Mouse (Mus musculus) kidney, adult 2 months (tissue): ENCODE measurements around the gene Cmtm3.

Experiments
- CTCF ChIP-seq: fragments of 200-500 bp; conservative IDR thresholded peaks from 2 replicates; pipeline ENCODE4 v1.5.1; 2011; ENCODE audit warnings: low read depth, mild to moderate bottlenecking, control low read depth, low read length, moderate library complexity, mixed read lengths; ENCODE audit not compliant: insufficient read depth, insufficient read length
- POLR2A ChIP-seq: fragments of 200-500 bp; IDR thresholded peaks from one replicate; pipeline ENCODE4 v1.6.1; 2011; ENCODE audit warnings: low read depth, low read length, control low read depth

GRCm38 (mm10) chr8:104387980-104388379 is 48.8 kb downstream of the Cmtm3 start:
- TF ChIP-seq CTCF (no peak), POLR2A (no peak)
